In genomic region chr7:80260625-80261371, GRCm38 (mm10) we compare ENCODE assay signal across 8 mouse cellular contexts. TPM values are rescaled to one million over a fixed set of nuclear protein-coding genes. Genes with fewer than 3 reads are reported as not detected.
DNase-seq lines count a peak whose midpoint lies in the region; ATAC-seq and TF ChIP-seq lines count a peak whose summit lies in the region.

Ngrn (plus strand) TSS chr7:80261215.

- peak; percentile 83 for ATAC-seq in embryonic facial prominence, embryonic 15.5 days (ENCODE audit: insufficient number of reproducible peaks, low FRiP score, low TSS enrichment, low read depth)
- ATAC-seq in limb, embryonic 13.5 days (ENCODE audit: low FRiP score, low read depth), result peak; percentile 93
- ATAC-seq in midbrain, embryonic 15.5 days (replicated peaks), result peak; percentile 91

- peak within 1 kb of the TSS; percentile 82 for H3K4me2 ChIP-seq in embryonic facial prominence, embryonic 15.5 days (replicated peaks)
- peak within 1 kb of the TSS; percentile 85 for H3K4me2 ChIP-seq in limb, embryonic 13.5 days (replicated peaks)
- H3K4me2 ChIP-seq in midbrain, embryonic 15.5 days, result peak within 1 kb of the TSS; percentile 80

- no peak for TF ChIP-seq POLR2A in bone marrow macrophage, adult 2 months (IDR thresholded peaks at IDR 0.05; ENCODE audit: borderline replicate concordance, low read depth, low read length)

- H3K9me3 ChIP-seq in embryonic facial prominence, embryonic 15.5 days (replicated peaks), result no peaks in the 10 kb centered on the region
- H3K9me3 ChIP-seq in limb, embryonic 13.5 days, result no peaks in the 10 kb centered on the region
- H3K9me3 ChIP-seq in midbrain, embryonic 15.5 days, result no peaks in the 10 kb centered on the region

- H3K4me3 ChIP-seq in bone marrow macrophage, adult 2 months (ENCODE audit: insufficient read depth, low read length), result peak within 1 kb of the TSS; percentile 84
- H3K4me3 ChIP-seq in embryonic facial prominence, embryonic 15.5 days (replicated peaks), result peak within 1 kb of the TSS; percentile 79
- peak within 1 kb of the TSS; percentile 89 for H3K4me3 ChIP-seq in limb, embryonic 13.5 days
- peak within 1 kb of the TSS; percentile 91 for H3K4me3 ChIP-seq in midbrain, embryonic 15.5 days

- DNase-seq in B cell, adult 2 months, result peak; percentile 81 to 83
- DNase-seq in heart, adult 8-10 months (ENCODE audit: low spot score), result peak; percentile 89
- DNase-seq in kidney, adult 9 months, result peak; percentile 90
- peak; percentile 65 to 77 for DNase-seq in spleen, adult 18-20 months

- no peak for TF ChIP-seq CTCF in bone marrow macrophage, adult 2 months (IDR thresholded peaks at IDR 0.05; ENCODE audit: low read depth, low read length)

- 24% methylated on average over 40 of the region's 40 CpGs for WGBS in embryonic facial prominence, embryonic 15.5 days
- WGBS in limb, embryonic 13.5 days, result 25% methylated on average over 40 of the region's 40 CpGs
- 26% methylated on average over 40 of the region's 40 CpGs for WGBS in midbrain, embryonic 15.5 days

- peaks cover 10% of the 10 kb centered on the region; the same call in 1 of the 2 replicates for H3K4me1 ChIP-seq in bone marrow macrophage, adult 2 months (ENCODE audit: control insufficient read depth, insufficient read depth, low read length)
- H3K4me1 ChIP-seq in embryonic facial prominence, embryonic 15.5 days, result peaks cover 13% of the 10 kb centered on the region; the same call in 1 of the 2 replicates
- peaks cover 13% of the 10 kb centered on the region for H3K4me1 ChIP-seq in limb, embryonic 13.5 days
- H3K4me1 ChIP-seq in midbrain, embryonic 15.5 days, result peaks cover 20% of the 10 kb centered on the region

- peak within 1 kb of the TSS; percentile 44 for H3K27ac ChIP-seq in bone marrow macrophage, adult 2 months (ENCODE audit: insufficient read depth, low read depth, low read length)
- H3K27ac ChIP-seq in embryonic facial prominence, embryonic 15.5 days (replicated peaks), result peak within 1 kb of the TSS; percentile 84
- H3K27ac ChIP-seq in limb, embryonic 13.5 days, result peak within 1 kb of the TSS; percentile 56; the same call in 1 of the 2 replicates
- peak within 1 kb of the TSS; percentile 76 for H3K27ac ChIP-seq in midbrain, embryonic 15.5 days

- peaks cover 21% of the 10 kb centered on the region for H3K27me3 ChIP-seq in embryonic facial prominence, embryonic 15.5 days
- peaks cover 31% of the 10 kb centered on the region for H3K27me3 ChIP-seq in limb, embryonic 13.5 days
- peaks cover 34% of the 10 kb centered on the region for H3K27me3 ChIP-seq in midbrain, embryonic 15.5 days (replicated peaks)

- H3K36me3 ChIP-seq in embryonic facial prominence, embryonic 15.5 days, result peaks cover 26% of the 10 kb centered on the region
- H3K36me3 ChIP-seq in limb, embryonic 13.5 days, result peaks cover 26% of the 10 kb centered on the region
- H3K36me3 ChIP-seq in midbrain, embryonic 15.5 days (replicated peaks), result peaks cover 14% of the 10 kb centered on the region

- peak within 1 kb of the TSS; percentile 69 for H3K9ac ChIP-seq in embryonic facial prominence, embryonic 15.5 days
- peak within 1 kb of the TSS; percentile 85 for H3K9ac ChIP-seq in limb, embryonic 13.5 days
- H3K9ac ChIP-seq in midbrain, embryonic 15.5 days, result peak within 1 kb of the TSS; percentile 79

RNA-seq across cellular contexts. Expression of gene Ngrn, which starts in this region (rescaled TPM):
- 23.2 and 24.0 TPM in 2 replicates for polyA plus RNA-seq in bone marrow macrophage, adult 2 months (2012; ENCODE audit: insufficient read depth, insufficient read length, missing spikeins)
- 51.2 and 54.9 TPM in 2 replicates for polyA plus RNA-seq in embryonic facial prominence, embryonic 15.5 days (2015; fragmentation: Nextera tagmentation; extraction: Ambion mirVana)
- total RNA-seq in heart, adult 8-10 months (2022), result 10 to 100 TPM; 26.2 to 28.6 (median 27.2) TPM
- 49.3 and 50.8 TPM in 2 replicates for polyA plus RNA-seq in limb, embryonic 13.5 days (2015; fragmentation: Nextera tagmentation; extraction: Ambion mirVana)
- polyA plus RNA-seq in midbrain, embryonic 15.5 days (2015; fragmentation: Nextera tagmentation; extraction: Ambion mirVana), result 72.9 and 74.5 TPM in 2 replicates

Comparison
In these comparisons a context has a peak if more than half of its experiments do, and no peak if none do; other contexts are left out.
1. Peak in every context shown above with its lines: DNase-seq, ATAC-seq, H3K4me3 ChIP-seq and H3K27ac ChIP-seq.